Mouse (Mus musculus): ENCODE measurements around the gene Dnaaf2. TPM values are rescaled to one million over a fixed set of nuclear protein-coding genes. Genes with fewer than 3 reads are reported as not detected.

The Dnaaf2 gene
- polyA plus RNA-seq, 1 experiment from 2014 or later: 7.8 TPM

GRCm38 (mm10) chr12:69143460-69143859 lies 54.8 kb downstream of the Dnaaf2 start:
- WGBS: 79% methylated on average over 6 of the region's 6 CpGs
- Histone ChIP-seq H3K9ac (ENCODE audit: low read length) (no peak overlapping the region), H3K27ac (ENCODE audit: low read length) (no peak overlapping the region), H3K4me1 (ENCODE audit: control insufficient read depth, insufficient read depth, low read length) (no peaks in the 10 kb centered on the region), H3K4me2 (ENCODE audit: low read depth, low read length) (no peak overlapping the region), H3K9me3 (replicated peaks; ENCODE audit: control insufficient read depth, low read length) (no peaks in the 10 kb centered on the region), H3K4me3 (ENCODE audit: low read length) (no peak overlapping the region), H3K36me3 (ENCODE audit: control insufficient read depth, insufficient read depth) (no peaks in the 10 kb centered on the region), H3K27me3 (ENCODE audit: control insufficient read depth, insufficient read depth, low read length) (no peaks in the 10 kb centered on the region)
- no peak for ATAC-seq (replicated peaks; ENCODE audit: extremely low read depth, insufficient read depth, low FRiP score)

- no peak overlapping the region for H3K4me2 ChIP-seq (ENCODE audit: low read depth, low read length)
- no peak overlapping the region for H3K9ac ChIP-seq (ENCODE audit: low read length)
- no peak for ATAC-seq (replicated peaks; ENCODE audit: extremely low read depth, insufficient read depth, low FRiP score)
- H3K9me3 ChIP-seq (replicated peaks; ENCODE audit: control insufficient read depth, low read length): no peaks in the 10 kb centered on the region
- H3K27me3 ChIP-seq (ENCODE audit: control insufficient read depth, insufficient read depth, low read length): no peaks in the 10 kb centered on the region
- no peaks in the 10 kb centered on the region for H3K36me3 ChIP-seq (ENCODE audit: control insufficient read depth, insufficient read depth)
- H3K4me3 ChIP-seq (ENCODE audit: low read length): no peak overlapping the region
- 84% methylated on average over 7 of the region's 7 CpGs for WGBS
- no peaks in the 10 kb centered on the region for H3K4me1 ChIP-seq (ENCODE audit: control insufficient read depth, insufficient read depth, low read length)
- H3K27ac ChIP-seq (ENCODE audit: low read length): no peak overlapping the region
Observed at GRCm38 (mm10) chr12:69139841-69140240, 58.4 kb downstream of the Dnaaf2 start.

- Histone ChIP-seq H3K4me1 (ENCODE audit: control insufficient read depth, insufficient read depth, low read length) (no peaks in the 10 kb centered on the region), H3K27me3 (ENCODE audit: control insufficient read depth, insufficient read depth, low read length) (no peaks in the 10 kb centered on the region), H3K9ac (ENCODE audit: low read length) (no peak overlapping the region), H3K4me2 (ENCODE audit: low read depth, low read length) (no peak overlapping the region), H3K9me3 (replicated peaks; ENCODE audit: control insufficient read depth, low read length) (no peaks in the 10 kb centered on the region), H3K27ac (ENCODE audit: low read length) (no peak overlapping the region), H3K4me3 (ENCODE audit: low read length) (no peak overlapping the region), H3K36me3 (ENCODE audit: control insufficient read depth, insufficient read depth) (no peaks in the 10 kb centered on the region)
- ATAC-seq (replicated peaks; ENCODE audit: extremely low read depth, insufficient read depth, low FRiP score): no peak
- 85% methylated on average over 3 of the region's 3 CpGs for WGBS
Observed at GRCm38 (mm10) chr12:69139201-69139600, 59.0 kb downstream of the Dnaaf2 start.

Small RNAs within 50 kb of the gene (microRNA-seq; reads per million reads assigned to microRNA genes)
- gene Gm47287 (not detected), gene Gm47295 (0.79 reads per million)

Other genes with a start within 250 kb of the Dnaaf2 start
- gene Rps29, start 39.2 kb downstream of the Dnaaf2 start, polyA plus RNA-seq (2015; fragmentation: Nextera tagmentation; extraction: Ambion mirVana): 999 and 1,027 TPM in 2 replicates
- 13.5 and 14.0 TPM in 2 replicates for gene Lrr1, start 29.6 kb downstream of the Dnaaf2 start, polyA plus RNA-seq (2015; fragmentation: Nextera tagmentation; extraction: Ambion mirVana)
- gene Rpl36al, start 14.3 kb downstream of the Dnaaf2 start, polyA plus RNA-seq (2015; fragmentation: Nextera tagmentation; extraction: Ambion mirVana): 395 and 435 TPM in 2 replicates
- 33.4 and 40.2 TPM in 2 replicates for gene Mgat2, start 14.3 kb downstream of the Dnaaf2 start, polyA plus RNA-seq (2015; fragmentation: Nextera tagmentation; extraction: Ambion mirVana)
- 14.8 and 17.6 TPM in 2 replicates for gene Gm49383, start 1.3 kb downstream of the Dnaaf2 start, polyA plus RNA-seq (2015; fragmentation: Nextera tagmentation; extraction: Ambion mirVana)
- gene Gm49384, start 5.8 kb upstream of the Dnaaf2 start, polyA plus RNA-seq (2015; fragmentation: Nextera tagmentation; extraction: Ambion mirVana): 14.1 and 18.9 TPM in 2 replicates
- 15.0 TPM in 2 replicates for gene Pole2, start 29.8 kb upstream of the Dnaaf2 start, polyA plus RNA-seq (2015; fragmentation: Nextera tagmentation; extraction: Ambion mirVana)
- gene Klhdc1, start 42.7 kb upstream of the Dnaaf2 start, polyA plus RNA-seq (2015; fragmentation: Nextera tagmentation; extraction: Ambion mirVana): 10.8 and 12.7 TPM in 2 replicates
- 117 and 127 TPM in 2 replicates for gene Klhdc2, start 98.3 kb upstream of the Dnaaf2 start, polyA plus RNA-seq (2015; fragmentation: Nextera tagmentation; extraction: Ambion mirVana)
- gene Nemf, start 158.7 kb upstream of the Dnaaf2 start, polyA plus RNA-seq (2015; fragmentation: Nextera tagmentation; extraction: Ambion mirVana): 62.6 and 68.5 TPM in 2 replicates
- gene Arf6, start 173.7 kb upstream of the Dnaaf2 start, polyA plus RNA-seq (2015; fragmentation: Nextera tagmentation; extraction: Ambion mirVana): 31.1 and 32.3 TPM in 2 replicates
- gene Gm9887, start 174.0 kb upstream of the Dnaaf2 start, polyA plus RNA-seq (2015; fragmentation: Nextera tagmentation; extraction: Ambion mirVana): 1.5 and 1.7 TPM in 2 replicates

Measured in heart, embryonic 16.5 days (tissue).